Mouse (Mus musculus): ENCODE results near the gene Vmn1r76.

DNA sequence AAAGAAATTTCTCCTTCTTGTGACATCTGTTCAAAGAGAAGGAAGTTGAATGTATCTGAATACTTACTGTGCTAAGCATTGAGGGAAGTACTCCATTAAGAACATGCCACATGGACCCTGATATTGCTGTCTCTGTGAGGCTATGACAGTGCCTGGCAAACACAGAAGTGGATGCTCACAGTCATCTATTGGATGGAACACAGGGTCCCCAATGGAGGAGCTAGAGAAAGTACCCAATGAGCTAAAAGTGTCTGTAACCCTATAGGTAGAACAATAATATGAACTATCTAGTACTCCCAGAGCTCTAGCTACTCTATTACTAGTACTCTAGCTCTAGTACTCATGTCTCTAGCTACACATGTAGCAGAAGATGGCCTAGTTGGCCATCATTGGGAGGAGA, at the start of gene Vmn1r76:
- no peak for TF ChIP-seq CTCF (IDR thresholded peaks at IDR 0.05; ENCODE audit: extremely low read depth, insufficient read length, insufficient replicate concordance, low read depth, low read length)
- TF ChIP-seq POLR2A (IDR thresholded peaks at IDR 0.05; ENCODE audit: low read depth, low read length): no peak

All from small intestine, adult 2 months (tissue).